Mouse (Mus musculus) forelimb bud, embryonic 11.5 days (tissue): Measurements from ENCODE around the gene Armc7.

Source experiments
- DNase-seq: peaks from one replicate; pipeline ENCODE4 v3.0.0-alpha.2; 2012; ENCODE audit warnings: low read depth, low spot score

The Armc7 gene

GRCm38 (mm10) chr11:115475025-115475757 is at the start of gene Armc7:
Armc7 (plus strand) TSS chr11:115475667.
- peak; percentile 94 for DNase-seq

DNA sequence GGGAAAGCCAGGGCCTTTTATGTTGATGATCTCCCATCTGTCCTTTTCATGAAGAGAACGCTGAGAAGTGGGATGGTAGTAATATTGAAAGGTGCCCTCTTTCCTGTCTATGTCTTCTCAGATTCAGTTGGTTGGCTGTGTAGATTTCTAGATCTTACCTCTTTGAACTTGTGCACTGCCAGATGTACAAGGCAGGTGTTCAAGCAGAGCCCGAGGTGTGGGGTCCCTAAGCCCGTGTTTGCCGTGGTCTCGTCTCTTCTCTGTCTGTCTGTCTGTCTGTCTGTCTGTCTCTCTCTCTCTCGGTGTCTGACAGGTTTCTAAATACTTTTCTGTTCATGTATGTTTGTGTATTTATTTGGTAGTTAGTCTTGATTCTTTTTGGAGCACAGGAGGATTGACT is 49.8 kb upstream of the Armc7 start:
- DNase-seq, result no peak

DNA sequence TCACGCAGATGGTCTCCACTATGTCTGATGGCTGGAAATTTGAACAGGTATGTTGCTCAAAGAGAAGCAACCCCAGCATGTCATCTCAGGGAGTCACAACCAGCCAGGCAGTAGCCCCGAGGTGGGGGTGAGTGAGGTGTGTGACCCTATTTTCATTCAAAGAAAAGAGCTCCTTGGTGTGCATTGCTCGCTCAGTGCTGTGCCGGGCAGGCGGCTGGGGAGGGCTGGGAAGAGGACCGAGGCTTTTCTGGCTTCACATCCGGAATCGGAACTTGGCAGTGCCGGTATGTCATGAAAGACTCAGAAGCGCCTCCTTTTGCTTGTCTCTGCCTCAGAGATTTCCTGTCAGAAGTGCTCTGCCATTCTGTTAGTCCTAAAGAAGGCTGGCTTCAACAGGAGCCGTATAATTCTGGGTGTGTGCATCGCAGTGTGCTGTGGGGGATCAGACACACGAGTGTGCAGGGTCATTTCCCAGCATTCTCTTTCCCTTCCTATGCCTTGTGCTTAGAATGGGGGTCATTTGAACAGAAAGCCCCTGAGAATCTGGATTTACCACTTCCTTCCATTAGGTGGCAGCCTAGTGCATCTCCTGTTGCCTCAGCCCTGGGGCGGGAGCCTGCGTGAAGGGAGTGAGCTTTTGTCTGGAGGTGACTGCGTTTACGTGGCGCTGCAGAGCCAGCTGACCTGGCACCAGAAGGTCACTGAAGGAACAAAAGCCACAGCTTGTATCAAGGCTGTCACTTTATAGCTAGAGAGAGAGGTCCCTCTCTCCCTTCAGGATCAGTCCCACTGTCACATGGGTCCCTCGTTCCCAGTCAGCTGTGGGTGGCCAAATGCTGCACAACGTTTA is 47.8 kb upstream of the Armc7 start:
- DNase-seq, result peak; percentile 89

DNA sequence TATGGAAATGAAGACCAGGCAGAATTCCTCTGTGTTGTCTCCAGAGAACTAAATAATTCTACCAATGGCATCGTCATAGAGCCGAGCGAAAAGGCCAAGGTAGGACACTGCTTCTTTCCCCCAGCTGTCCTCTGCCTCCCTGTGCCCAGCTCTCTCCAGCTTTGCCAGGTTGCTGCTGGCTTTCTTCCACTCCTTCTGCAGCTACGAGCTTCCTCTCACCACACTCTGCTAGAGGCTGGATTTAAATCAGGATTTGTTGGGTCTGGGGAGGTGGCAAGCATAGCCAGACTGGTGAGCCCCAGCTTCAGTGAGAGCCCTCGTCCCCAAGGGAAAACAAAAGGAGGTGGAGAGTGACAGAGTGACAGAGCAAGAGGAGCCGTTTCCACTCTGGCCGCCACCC is 46.2 kb upstream of the Armc7 start:
- no peak for DNase-seq

DNA sequence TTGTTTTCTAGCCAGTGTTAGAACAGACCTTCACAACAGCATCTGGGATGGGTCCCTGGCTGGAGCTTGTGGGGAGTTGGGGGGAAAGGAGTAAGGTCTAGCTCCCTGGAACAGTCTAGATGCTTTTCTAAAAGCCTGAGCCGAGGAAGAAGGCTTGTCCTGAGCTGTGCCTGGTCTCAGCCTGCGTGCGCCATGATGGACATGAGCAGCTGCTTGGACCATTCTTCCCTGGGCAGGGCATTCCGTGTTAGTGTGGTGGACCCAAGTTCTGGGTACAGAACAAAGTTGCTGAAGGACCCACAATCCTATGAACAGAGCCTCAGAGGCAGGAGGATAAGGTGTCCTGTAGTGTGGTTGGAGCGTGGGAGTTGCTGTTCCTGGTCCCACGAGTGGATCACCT is 44.9 kb upstream of the Armc7 start:
- DNase-seq, result no peak

GRCm38 (mm10) chr11:115432814-115433213 is 42.7 kb upstream of the Armc7 start:
- DNase-seq, result no peak

DNA sequence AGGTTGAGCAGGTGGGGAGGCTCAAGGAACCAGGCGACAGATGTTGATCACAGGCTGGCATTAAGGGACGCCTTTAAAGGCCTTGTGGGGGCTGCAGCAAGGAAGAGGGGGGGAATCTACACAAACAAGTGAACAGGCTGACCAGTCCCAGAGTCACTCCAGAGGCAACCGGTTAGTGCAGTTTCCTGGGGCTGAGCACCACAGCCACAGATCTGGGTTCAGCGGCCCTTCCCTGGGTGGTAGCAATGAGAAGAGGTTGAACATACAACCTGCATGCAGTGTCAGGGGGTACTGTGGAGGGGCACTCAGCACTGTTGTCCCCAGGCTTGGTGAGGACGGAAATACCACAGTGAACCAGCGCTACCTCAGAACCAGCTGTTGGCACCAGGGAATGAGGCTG is 42.1 kb upstream of the Armc7 start:
- DNase-seq, result no peak

DNA sequence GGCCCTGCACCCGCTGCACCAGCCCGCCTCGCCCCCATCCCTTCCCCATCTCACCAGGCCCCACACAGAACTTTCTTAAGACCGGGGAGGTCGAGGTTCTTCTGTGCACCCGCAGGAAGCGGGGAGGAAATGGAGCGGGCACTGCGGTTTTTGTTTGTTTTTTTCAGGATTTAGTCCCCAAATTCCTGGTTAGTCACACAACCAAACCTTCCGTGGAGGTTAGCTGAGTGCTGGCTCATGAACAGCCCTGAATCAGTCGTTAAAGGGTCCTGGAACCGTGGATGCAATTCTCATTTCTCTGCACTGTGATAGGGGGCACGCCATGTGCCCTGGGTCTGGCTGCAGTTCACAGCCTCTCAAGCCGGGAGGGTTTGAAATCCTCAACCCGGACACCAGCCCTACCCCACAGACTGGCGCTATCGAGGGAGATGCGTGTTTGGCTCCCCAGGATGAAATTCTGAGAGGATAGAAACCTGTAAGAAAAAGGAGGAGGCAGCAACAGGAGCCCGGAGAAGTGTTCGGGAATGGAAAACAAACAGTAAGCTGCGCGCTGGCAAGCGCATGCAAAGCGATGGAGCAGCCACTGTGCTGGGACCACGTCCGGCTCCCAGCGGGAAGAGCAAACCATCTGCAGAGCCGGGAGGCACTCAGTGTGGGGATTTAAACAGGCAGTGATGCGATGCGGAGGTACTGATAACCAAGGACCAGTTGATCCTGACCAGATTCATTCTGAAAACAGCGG is 39.7 kb upstream of the Armc7 start:
- DNase-seq, result peak; percentile 34

- DNase-seq, result no peak
These were observed 37.8 kb upstream of the Armc7 start for GRCm38 (mm10) chr11:115437571-115438122.

DNA sequence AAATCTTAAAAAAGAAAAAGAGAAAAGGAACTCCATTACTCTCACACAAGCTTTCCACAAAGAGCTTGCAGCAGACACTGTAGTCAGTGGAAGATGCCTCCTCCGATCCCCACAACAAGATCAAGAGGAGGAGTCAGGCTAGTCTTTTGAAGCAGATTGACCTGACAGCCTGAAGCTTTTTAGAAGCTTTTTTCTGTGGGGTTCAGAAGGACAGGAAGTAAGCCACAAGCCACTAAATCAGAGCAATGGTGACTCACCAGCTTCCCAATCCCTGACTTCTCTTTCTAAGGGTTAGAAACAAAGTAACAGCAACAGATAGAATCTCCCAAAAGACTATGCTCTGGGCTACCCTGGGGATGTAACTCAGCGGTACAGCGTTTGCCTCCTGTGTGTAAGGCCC is 36.1 kb upstream of the Armc7 start:
- no peak for DNase-seq

- no peak for DNase-seq
These were observed 35.4 kb upstream of the Armc7 start, which contains the start of gene Trim80 for GRCm38 (mm10) chr11:115439906-115440595. Trim80 (plus strand) TSS chr11:115440545.

DNA sequence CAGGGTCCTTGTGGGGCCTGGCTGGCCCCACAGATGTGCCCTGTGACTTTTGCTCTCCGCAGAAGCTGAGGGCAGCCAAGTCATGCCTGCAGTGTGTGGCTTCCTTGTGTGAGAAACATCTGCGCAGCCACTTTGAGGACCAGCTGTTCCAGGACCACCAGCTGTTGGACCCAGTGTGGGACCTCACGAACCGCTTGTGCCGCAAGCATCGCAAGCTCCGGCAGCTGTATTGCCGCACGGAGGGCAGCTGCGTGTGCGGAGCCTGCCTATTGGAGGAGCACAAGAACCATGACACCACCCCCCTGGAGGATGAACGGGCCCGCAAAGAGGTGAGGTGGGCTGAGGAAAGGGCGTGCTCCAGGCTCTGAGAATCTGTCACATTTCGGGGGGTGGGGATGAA is 34.0 kb upstream of the Armc7 start:
- DNase-seq, result peak; percentile 44

DNA sequence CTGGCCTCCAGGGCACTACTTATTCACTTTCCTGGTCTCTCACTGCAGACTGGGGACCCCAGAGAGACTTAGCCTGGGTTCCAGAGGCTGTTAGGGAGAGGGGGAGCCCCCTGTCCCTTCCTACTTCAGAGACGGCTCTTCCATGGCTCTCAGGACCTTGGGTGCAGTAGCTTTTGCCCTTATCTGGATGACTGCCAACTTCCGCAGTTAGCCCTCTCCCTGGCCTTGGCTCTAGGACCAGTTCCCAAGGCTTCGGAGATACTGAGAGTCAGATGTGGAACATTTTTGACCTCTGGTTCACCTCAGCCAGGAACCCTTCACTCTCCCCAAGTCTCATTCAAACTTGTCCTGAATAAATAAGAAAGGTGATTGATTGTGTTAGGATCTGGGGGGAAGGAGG is 28.6 kb upstream of the Armc7 start:
- DNase-seq, result no peak

GRCm38 (mm10) chr11:115447321-115447885 is 28.1 kb upstream of the Armc7 start:
- no peak for DNase-seq

- DNase-seq, result no peak
These were observed 27.4 kb upstream of the Armc7 start for GRCm38 (mm10) chr11:115448075-115448474.

GRCm38 (mm10) chr11:115448998-115449397 is 26.5 kb upstream of the Armc7 start:
- DNase-seq, result no peak

DNA sequence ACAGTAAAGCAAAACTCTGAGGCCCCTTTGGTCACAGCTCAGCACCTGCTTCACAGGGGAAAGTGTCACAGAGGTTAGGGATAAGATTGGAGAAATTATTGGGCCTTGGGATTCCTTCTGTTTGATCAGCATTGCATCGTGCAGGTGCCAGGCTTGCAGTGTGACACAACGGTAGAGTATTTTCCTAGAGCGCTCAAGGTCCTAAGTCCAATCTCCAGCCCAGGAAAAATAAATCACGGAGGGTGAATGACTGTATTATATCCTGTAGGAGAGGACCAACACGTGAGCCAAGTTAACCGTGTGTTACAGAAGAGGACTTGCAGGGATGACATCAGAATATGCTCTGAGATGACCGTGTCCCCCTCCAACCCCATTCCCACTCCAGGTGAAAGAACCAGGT is 25.3 kb upstream of the Armc7 start:
- no peak for DNase-seq

DNA sequence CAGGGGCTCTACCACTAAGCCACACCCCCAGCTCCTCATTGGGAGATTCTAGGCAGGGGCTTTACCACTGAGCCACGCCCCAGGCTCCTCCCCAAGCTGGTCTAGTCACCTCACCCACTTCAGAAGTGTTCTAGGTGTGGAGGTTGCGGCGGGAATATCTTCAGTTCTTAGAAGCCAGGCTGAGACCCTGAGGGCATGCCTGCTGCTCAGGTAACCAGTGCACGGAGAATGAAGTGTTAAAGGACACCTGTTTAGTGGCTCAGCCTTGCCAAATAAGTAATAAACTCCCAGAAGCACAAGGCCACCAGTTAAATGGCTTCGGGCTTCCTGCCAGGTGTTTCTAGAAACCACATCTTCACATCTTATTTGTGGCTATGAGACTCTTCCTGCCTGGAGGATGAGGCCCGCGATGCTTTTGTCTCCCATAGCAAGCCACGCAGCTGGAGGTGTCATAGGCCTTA is 23.7 kb upstream of the Armc7 start:
- DNase-seq, result no peak

GRCm38 (mm10) chr11:115452281-115452860 is 23.1 kb upstream of the Armc7 start:
- DNase-seq, result no peak

DNA sequence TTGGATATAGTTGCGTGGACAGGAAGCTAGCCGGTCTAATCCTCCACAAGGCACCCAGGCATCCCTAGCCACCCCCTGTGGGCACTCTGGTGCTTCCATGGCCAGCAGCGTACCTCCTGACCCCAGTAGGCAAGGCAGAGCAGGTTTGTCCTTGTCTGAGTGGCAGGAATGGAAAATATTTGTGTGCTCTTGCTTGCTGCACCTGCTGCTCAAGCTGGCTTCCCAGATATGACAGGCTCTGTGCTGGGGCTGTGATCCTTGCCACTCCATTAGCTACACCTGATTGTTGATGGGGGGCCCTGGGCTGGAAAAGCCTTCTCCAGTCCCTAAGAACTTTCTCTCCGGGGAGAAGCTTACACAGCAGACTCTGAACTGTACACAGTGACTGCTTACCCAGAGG is 22.2 kb upstream of the Armc7 start:
- DNase-seq, result no peak
